Mouse (Mus musculus): ENCODE measurements around the gene A330070K13Rik.

The A330070K13Rik gene

GRCm38 (mm10) chr5:130330801-130331200 lies 53.6 kb downstream of the A330070K13Rik start:
- no peak for DNase-seq (ENCODE audit: low read depth, low spot score)

DNA sequence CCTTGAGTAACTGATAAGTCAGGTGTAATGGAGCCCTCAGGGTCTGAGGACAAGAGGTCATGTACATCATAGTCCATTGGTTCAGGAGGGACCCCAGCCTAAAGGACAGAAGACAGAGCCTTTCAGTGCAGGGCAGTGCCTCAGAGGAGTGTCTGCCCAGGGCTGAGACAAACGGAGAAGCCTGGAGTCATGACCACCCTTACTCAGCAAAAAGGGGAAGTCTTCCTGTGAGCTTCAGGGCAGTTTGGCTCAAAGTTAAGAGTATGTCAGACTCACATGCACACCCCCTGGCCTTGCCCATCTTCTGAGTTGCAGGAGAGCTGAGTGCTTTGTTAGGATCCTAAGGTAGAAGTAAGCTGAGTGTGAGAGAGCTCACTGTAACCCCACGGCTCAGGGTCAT lies 54.5 kb downstream of the A330070K13Rik start:
- DNase-seq (ENCODE audit: low read depth, low spot score): no peak

Data from ES-CJ7 (cell line).